Mouse (Mus musculus): ENCODE measurements around the gene Plac9b. TPM values are rescaled to one million over a fixed set of nuclear protein-coding genes. Genes with fewer than 3 reads are reported as not detected.
"Not testable (repeated sequence)": the region's sequence is repeated elsewhere in the genome, so short reads cannot be mapped to it uniquely, and the experiment has no call there.

Plac9b gene
- polyA plus RNA-seq (2015; fragmentation: Nextera tagmentation; extraction: Ambion mirVana), result 6.6 and 9.8 TPM in 2 replicates

DNA sequence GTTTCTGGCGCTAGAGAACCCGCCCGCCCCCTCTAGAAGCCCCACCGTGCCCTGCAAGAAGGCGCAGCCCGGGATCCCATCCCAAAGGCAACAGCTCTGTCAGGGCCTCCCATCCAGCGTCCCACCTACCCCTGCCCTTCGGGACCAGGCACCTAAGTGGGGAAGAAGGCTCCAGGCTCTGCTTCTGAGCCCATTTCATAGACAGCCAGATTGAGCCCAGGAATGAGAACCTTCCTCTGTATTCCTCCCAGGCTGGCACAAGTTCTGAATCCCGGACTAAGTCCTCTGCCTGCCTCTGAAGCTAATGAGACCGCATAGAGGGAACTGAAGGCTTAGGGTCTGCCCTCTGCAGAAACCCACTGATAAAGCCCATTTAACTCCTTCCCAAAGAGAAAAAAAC lies at the start of gene Plac9b:
Gene Plac9b, minus strand, starts transcription at position 101 of the 400 bp plus-strand sequence.
- not testable (repeated sequence) for ATAC-seq (replicated peaks); H3K4me3 ChIP-seq; H3K4me1 ChIP-seq; H3K4me2 ChIP-seq; H3K36me3 ChIP-seq (replicated peaks); H3K9me3 ChIP-seq; H3K9ac ChIP-seq; H3K27me3 ChIP-seq (replicated peaks); H3K27ac ChIP-seq
- no CpG with 5 or more reads among the region's 10 CpGs for WGBS

DNA sequence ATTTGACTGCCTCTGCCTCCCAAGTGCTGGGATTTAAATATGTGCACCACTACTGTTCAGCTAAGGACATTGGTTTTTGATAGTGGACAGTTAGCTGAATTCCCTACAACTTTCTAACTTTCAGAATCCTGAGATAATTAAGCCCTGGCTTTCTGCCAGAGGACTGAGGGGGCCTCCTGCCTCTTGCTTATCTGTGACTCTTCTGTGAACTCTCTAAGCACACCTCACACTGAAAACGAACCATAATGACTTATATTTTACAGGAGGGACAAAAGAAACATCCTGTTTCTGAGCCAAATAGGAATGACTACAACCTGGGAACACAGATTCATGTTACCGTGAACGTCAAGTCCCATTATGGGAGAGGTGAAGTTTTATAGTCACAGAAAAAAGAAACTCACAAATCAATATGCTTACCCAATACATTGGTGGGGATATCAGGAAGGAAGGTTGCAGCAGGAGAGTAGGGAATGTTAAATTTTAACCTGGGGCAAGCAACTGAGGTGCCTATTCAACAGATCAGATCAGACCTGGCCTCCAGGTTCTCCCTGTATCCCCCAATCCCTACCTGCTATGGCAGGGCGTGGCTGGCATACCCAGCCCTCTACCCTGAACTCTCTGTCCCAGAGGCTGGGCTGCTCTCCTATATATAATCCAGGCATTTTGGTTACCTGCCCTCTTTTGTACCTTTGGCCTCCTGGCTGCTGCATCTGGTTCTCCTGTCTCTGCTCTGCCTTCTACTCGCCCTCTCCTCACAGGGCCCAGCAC lies 34.1 kb upstream of the Plac9b start:
- not testable (repeated sequence) for H3K27ac ChIP-seq; H3K4me2 ChIP-seq; H3K27me3 ChIP-seq (replicated peaks); H3K4me1 ChIP-seq; H3K36me3 ChIP-seq (replicated peaks); H3K9me3 ChIP-seq; H3K9ac ChIP-seq; ATAC-seq (replicated peaks); H3K4me3 ChIP-seq
- WGBS, result no CpG with 5 or more reads among the region's 5 CpGs

DNA sequence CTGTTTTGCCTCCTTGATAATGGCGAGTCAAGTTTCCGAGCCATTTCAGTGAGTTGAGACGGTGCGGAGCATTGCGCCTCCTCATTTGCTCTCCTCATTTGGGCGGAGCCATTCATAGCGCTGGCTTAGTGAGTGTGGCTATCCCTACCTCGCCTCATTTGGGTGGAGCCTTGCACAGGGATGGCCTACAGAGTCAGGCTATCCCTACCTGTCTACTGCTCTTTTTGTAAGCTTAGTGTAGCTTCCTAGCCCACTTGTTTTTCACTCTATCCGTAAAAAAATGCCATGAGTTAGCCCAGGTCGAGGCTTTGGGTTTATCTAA lies 24.6 kb upstream of the Plac9b start, which contains the start of gene Tmem254b:
Gene Tmem254b, minus strand, starts transcription at position 116 of the 322 bp plus-strand sequence.
- H3K27ac ChIP-seq; H3K4me2 ChIP-seq; H3K9me3 ChIP-seq; H3K4me1 ChIP-seq; H3K27me3 ChIP-seq (replicated peaks); H3K36me3 ChIP-seq (replicated peaks); H3K4me3 ChIP-seq; H3K9ac ChIP-seq: not testable (repeated sequence)
- WGBS, result no CpG with 5 or more reads among the region's 10 CpGs
- peak; percentile 84 for ATAC-seq (replicated peaks)

DNA sequence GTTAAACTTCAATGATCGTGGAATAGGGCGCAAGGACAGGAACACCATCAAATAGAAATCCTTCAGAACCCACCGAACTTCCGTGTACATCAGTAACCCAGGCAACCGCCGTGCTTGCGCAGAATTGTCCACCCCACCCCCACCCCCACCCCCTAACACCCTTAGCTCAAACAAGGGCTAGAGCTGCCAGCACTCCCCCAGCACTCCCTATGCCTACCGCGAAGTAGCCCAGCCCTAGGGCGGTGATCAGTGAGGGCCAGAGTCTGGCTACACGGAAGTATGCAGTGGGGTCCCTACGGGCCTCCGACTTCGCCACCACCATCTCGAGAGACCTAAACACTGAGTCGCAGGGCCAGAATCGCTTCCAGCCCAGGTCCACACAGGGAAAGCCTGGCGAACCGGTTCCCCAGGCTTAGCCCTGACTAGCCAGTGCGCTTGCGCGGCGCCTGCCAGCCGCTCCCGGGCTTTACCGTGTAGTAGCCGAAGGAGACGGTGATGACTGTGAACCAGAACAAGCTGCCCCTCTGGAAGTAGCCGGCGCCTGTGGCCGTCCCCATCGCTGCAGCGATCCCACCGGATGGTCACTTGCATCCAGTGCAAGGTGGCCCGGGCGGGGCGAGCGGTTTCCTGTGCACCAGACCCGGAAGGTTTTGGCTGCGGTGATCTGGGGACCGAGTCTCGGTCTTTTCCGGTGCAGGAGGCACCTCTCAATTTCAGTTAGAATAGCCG lies 24.1 kb upstream of the Plac9b start:
- not testable (repeated sequence) for H3K9me3 ChIP-seq; H3K27me3 ChIP-seq (replicated peaks); H3K4me1 ChIP-seq; H3K4me2 ChIP-seq; H3K36me3 ChIP-seq (replicated peaks); H3K27ac ChIP-seq; H3K4me3 ChIP-seq; H3K9ac ChIP-seq
- peak; percentile 93 for ATAC-seq (replicated peaks)
- no CpG with 5 or more reads among the region's 44 CpGs for WGBS

DNA sequence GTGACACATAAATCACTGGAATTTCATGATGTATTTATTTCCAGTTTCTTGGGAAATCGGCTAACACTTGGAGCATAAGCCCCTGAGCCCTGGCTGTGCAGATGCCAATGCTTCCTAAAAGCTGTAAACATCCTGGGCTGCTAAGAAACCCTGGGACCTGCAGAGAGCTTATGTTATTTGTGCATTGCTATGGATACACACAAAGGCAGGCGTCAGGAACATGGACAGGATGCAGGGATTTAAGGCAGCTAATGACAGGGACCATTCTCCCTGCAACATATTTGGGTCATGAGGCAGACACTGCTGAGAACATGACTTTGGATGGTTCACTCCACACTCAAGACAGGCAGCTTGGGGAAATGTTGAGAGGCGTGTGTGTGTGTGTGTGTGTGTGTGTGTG lies 15.6 kb upstream of the Plac9b start:
- not testable (repeated sequence) for H3K27ac ChIP-seq; H3K27me3 ChIP-seq (replicated peaks)
- no CpG with 5 or more reads among the region's 3 CpGs for WGBS

DNA sequence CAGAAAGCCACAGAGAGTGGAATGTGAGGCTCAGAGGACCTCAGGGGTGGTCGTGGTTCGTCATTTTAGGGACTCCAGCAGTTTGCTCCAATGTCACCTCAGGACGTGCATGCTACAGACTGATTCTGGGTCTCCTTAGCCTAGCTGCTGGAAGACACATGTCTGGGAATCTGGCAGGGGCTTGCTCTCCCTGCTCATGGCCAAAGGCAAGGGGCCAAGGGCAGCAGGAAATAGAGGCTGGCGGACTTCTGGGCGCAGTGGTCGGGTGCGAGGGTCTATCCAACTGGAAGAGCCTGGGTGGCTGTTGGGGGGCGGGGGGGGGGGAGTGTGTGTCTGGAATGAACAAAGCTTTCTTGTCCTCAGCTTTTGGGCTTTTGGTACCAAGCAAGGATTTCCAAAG lies 6.1 kb upstream of the Plac9b start:
- H3K9me3 ChIP-seq; H3K4me2 ChIP-seq; H3K27ac ChIP-seq; H3K36me3 ChIP-seq (replicated peaks); H3K27me3 ChIP-seq (replicated peaks); H3K4me1 ChIP-seq; H3K4me3 ChIP-seq; ATAC-seq (replicated peaks); H3K9ac ChIP-seq: not testable (repeated sequence)
- no CpG with 5 or more reads among the region's 8 CpGs for WGBS

More for the DNA sequence above, 15.6 kb upstream of the Plac9b start:
- not testable (repeated sequence) for H3K9me3 ChIP-seq; H3K4me2 ChIP-seq; H3K4me3 ChIP-seq; H3K36me3 ChIP-seq (replicated peaks); H3K9ac ChIP-seq; H3K4me1 ChIP-seq; ATAC-seq (replicated peaks)

DNA sequence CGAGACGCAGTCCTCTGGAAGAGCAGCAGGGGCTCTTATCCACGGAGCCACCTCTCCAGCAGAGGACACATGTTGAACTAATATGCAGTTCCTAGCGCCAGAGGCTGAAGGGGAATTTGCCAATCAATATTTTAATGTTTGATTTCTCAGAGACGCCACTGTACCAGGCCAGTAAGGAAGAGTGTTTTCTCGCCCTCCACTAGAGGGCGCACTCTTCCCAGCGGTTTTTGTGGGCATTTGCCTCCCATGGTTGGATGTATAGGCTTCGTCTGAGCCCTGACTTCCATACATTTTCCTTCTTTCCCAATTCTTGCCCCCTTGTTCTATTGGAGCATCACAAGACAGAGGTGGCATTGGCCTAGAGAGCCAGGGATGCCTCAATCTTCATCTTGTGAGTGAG lies 4.4 kb upstream of the Plac9b start:
- H3K9ac ChIP-seq; ATAC-seq (replicated peaks); H3K4me2 ChIP-seq; H3K27me3 ChIP-seq (replicated peaks); H3K4me1 ChIP-seq; H3K36me3 ChIP-seq (replicated peaks); H3K27ac ChIP-seq; H3K9me3 ChIP-seq; H3K4me3 ChIP-seq: not testable (repeated sequence)
- no CpG with 5 or more reads among the region's 9 CpGs for WGBS

DNA sequence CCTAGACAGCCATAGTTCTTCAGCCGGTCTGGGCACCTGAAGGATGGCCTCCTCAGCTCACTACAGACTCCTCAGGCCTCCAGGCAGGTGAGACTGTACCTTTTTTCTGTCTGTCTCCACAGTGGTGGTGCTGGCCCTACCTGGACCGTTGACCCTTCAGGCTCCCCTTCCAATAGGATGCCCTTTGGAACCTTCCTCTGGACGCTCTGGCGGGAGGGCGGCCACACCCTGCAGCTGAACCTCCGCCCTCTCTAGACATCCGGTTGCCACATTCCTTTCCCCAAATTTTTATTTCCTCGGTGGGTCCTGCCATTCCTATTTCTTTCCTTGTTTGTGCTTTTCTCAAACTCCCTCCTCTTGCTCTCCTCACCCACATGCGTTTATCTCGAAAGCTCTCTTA lies 620 bp downstream of the Plac9b start:
- H3K9ac ChIP-seq; H3K9me3 ChIP-seq; H3K36me3 ChIP-seq (replicated peaks); H3K4me2 ChIP-seq; H3K4me3 ChIP-seq; H3K27ac ChIP-seq; H3K4me1 ChIP-seq; H3K27me3 ChIP-seq (replicated peaks); ATAC-seq (replicated peaks): not testable (repeated sequence)
- WGBS, result no CpG with 5 or more reads among the region's 10 CpGs

DNA sequence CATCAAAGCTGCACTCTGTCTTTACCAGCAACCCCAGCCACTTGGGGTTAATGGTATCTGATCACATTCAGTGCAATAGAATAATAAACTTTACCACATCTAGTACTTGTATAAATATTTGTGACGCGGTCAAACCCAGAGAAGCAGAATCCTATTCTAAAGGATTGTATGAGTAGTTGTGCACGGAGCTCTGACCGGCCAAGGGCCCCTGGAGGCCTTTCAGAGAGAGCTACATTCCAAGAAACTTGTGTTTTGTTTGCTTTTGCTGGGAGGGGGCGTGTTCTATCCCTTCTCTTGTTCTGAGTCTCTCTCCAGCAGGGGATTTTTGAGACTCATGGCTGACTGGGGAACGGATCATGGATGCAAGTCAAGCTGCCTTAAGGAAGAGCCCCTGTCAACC lies 7.3 kb downstream of the Plac9b start:
- H3K9ac ChIP-seq; ATAC-seq (replicated peaks); H3K4me1 ChIP-seq; H3K4me2 ChIP-seq; H3K4me3 ChIP-seq; H3K27ac ChIP-seq; H3K9me3 ChIP-seq; H3K36me3 ChIP-seq (replicated peaks); H3K27me3 ChIP-seq (replicated peaks): not testable (repeated sequence)
- WGBS, result no CpG with 5 or more reads among the region's 6 CpGs

DNA sequence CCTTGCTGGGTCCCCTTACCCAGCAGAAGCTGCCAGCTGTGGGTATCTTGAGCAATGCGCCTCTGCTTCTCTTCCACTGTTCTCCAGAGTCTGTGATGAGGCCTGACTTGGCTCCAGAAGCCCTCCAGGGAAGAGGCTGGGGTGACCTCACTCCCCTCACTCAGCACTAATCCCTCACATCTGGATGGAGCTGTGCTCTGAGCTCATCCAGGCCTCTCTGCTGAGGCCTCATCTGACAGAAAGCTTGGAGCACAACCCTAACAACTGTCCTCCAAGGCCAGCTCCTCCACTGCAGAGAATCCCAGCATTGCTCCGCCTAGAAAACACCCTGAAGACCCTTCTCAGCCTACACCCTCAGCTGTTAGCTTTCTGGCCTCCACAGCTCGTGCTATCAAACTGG lies 8.3 kb downstream of the Plac9b start:
- WGBS, result no CpG with 5 or more reads among the region's 3 CpGs

DNA sequence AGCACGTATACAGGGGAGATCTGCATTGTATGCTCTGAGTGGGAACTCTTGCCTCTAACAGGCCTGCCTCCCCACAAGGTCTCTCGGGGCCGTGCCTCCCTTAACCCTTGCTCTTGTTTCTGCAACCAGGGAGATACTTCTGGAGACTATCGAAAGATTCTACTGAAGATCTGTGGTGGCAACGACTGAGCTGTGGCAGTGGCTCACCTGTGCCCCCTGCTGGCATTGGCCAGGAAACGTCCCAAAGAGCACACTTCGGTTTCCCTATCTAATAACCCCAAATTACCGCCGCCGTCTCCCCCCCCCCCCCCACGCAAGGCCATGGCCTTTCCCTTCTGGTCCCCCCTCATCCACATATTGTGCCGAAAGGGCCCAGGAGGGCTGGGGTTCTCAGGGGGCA lies 17.0 kb downstream of the Plac9b start:
- H3K4me3 ChIP-seq; ATAC-seq (replicated peaks); H3K9me3 ChIP-seq; H3K27me3 ChIP-seq (replicated peaks); H3K36me3 ChIP-seq (replicated peaks); H3K4me2 ChIP-seq; H3K4me1 ChIP-seq; H3K9ac ChIP-seq; H3K27ac ChIP-seq: not testable (repeated sequence)
- WGBS, result no CpG with 5 or more reads among the region's 12 CpGs

More for the DNA sequence above, 8.3 kb downstream of the Plac9b start:
- H3K36me3 ChIP-seq (replicated peaks); H3K27ac ChIP-seq; ATAC-seq (replicated peaks); H3K9ac ChIP-seq; H3K27me3 ChIP-seq (replicated peaks); H3K4me1 ChIP-seq; H3K4me3 ChIP-seq; H3K9me3 ChIP-seq; H3K4me2 ChIP-seq: not testable (repeated sequence)

DNA sequence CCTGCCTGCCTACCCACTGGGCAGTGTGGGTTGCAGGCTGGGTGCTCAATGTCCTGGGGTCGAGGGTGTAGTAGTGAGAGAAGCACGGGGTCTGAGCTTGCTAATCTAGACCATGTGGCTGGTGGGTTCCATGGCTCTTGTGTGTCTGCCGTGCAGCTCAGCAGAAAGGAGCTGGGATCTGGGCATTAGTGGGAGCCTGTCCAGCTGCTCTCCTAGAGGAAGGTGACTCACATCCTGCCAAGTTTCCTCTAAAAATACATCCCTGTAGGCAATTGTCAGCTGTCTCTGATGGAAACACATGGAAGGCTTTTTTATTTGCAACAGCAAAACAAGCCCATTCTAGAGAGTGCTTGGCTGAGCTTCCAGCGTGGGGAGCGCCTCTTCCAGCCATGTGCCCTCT lies 19.9 kb downstream of the Plac9b start:
- WGBS, result no CpG with 5 or more reads among the region's 5 CpGs
- not testable (repeated sequence) for H3K36me3 ChIP-seq (replicated peaks); H3K27me3 ChIP-seq (replicated peaks); H3K9ac ChIP-seq; H3K27ac ChIP-seq; H3K4me1 ChIP-seq; H3K4me2 ChIP-seq; H3K4me3 ChIP-seq; H3K9me3 ChIP-seq; ATAC-seq (replicated peaks)

DNA sequence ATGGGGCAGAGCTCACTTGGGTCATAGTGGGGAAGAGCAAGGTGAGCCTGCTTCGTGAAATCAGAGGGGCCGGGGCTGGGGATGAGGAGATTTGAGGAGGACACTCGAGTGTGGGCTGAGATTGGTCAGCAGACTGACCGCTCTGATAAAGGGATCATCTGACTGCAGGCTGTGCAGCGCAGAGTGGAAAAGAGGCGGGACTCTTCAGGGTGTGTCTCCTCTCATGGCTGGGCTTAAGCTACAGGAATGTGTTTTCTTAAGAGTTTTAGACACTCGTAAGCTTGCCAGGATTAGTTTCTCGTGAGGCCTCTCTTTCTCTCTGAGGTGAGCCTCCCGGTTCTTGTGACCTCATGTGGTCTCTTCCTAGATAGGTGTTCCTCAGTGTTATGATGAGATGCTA lies 21.1 kb downstream of the Plac9b start:
- not testable (repeated sequence) for H3K4me3 ChIP-seq; H3K27ac ChIP-seq; H3K36me3 ChIP-seq (replicated peaks); ATAC-seq (replicated peaks); H3K4me1 ChIP-seq; H3K27me3 ChIP-seq (replicated peaks); H3K9ac ChIP-seq; H3K4me2 ChIP-seq; H3K9me3 ChIP-seq
- no CpG with 5 or more reads among the region's 9 CpGs for WGBS
